11 mouse cellular contexts compared by ENCODE assay signal in the genomic region with DNA sequence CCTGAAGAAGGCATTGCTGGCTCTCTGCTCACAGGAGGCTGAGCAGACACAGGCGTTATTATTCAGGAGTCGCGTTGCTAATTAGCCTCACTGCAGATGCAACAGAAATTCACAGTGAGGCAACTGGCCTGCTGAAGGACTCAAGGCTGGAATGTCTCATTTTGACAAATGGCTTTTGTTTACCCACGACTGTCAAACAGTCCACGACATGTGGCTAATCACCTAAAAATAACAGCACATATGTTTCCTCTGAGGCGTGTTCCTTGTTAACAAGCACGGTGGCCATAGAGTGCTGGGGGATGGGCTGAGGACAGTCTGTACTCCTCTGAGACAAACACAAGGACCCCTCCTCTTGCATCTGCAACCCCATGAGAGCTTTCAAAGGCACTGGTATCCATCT. TPM values are rescaled to one million over a fixed set of nuclear protein-coding genes. Genes with fewer than 3 reads are reported as not detected.
DNase-seq lines count a peak whose midpoint lies in the region; ATAC-seq lines count a peak whose summit lies in the region.
"Had no signal": no experiment of that assay in that cellular context is flagged by ENCODE, and none has a peak within 500 bp of the region (broad histone marks: within the 10 kb centered on the region; RNA-seq: fewer than 3 reads in every experiment).

No protein-coding gene starts in this region.

- H3K4me2 ChIP-seq in forebrain, embryonic 13.5 days = peak overlapping the region; percentile 10; the same call in 1 of the 2 replicates
- H3K4me2 ChIP-seq in forebrain, embryonic 11.5 days (ENCODE audit: low read depth, low read length, severe bottlenecking) = no peak overlapping the region
- no peak overlapping the region for H3K4me2 ChIP-seq in intestine, embryonic 16.5 days (ENCODE audit: low read depth, low read length)
- H3K4me2 ChIP-seq: limb, embryonic 12.5 days had no signal

- no peaks in the 10 kb centered on the region for H3K36me3 ChIP-seq in forebrain, embryonic 13.5 days (ENCODE audit: poor library complexity, severe bottlenecking)
- H3K36me3 ChIP-seq in forebrain, embryonic 11.5 days (ENCODE audit: control insufficient read depth, insufficient read depth, low read length) = no peaks in the 10 kb centered on the region
- no peaks in the 10 kb centered on the region for H3K36me3 ChIP-seq in megakaryocyte, embryonic 14.5 days (replicated peaks; ENCODE audit: low read length)
- H3K36me3 ChIP-seq in embryonic facial prominence, embryonic 10.5 days (replicated peaks) = no peaks in the 10 kb centered on the region
- H3K36me3 ChIP-seq in intestine, embryonic 16.5 days (ENCODE audit: control insufficient read depth, insufficient read depth, low read length) = no peaks in the 10 kb centered on the region
- H3K36me3 ChIP-seq: limb, embryonic 12.5 days had no signal

- H3K4me3 ChIP-seq in forebrain, embryonic 13.5 days = no peak overlapping the region
- no peak overlapping the region for H3K4me3 ChIP-seq in forebrain, embryonic 11.5 days (ENCODE audit: low read depth, low read length)
- peak overlapping the region; percentile 75 for H3K4me3 ChIP-seq in megakaryocyte, embryonic 14.5 days (replicated peaks)
- no peak overlapping the region for H3K4me3 ChIP-seq in embryonic facial prominence, embryonic 10.5 days
- H3K4me3 ChIP-seq in intestine, embryonic 16.5 days (ENCODE audit: low read length) = no peak overlapping the region
- H3K4me3 ChIP-seq: heart, adult 2 months; limb, embryonic 12.5 days had no signal

- H3K9me3 ChIP-seq in forebrain, embryonic 13.5 days (replicated peaks) = no peaks in the 10 kb centered on the region
- no peaks in the 10 kb centered on the region for H3K9me3 ChIP-seq in forebrain, embryonic 11.5 days (ENCODE audit: control insufficient read depth, low read length)
- no peaks in the 10 kb centered on the region for H3K9me3 ChIP-seq in megakaryocyte, embryonic 14.5 days
- no peaks in the 10 kb centered on the region for H3K9me3 ChIP-seq in embryonic facial prominence, embryonic 10.5 days
- H3K9me3 ChIP-seq in intestine, embryonic 16.5 days (ENCODE audit: control insufficient read depth, low read length) = no peaks in the 10 kb centered on the region
- H3K9me3 ChIP-seq: limb, embryonic 12.5 days had no signal

- H3K27ac ChIP-seq in forebrain, embryonic 13.5 days = peak overlapping the region; percentile 51
- no peak overlapping the region for H3K27ac ChIP-seq in forebrain, embryonic 11.5 days (ENCODE audit: low read depth, low read length)
- H3K27ac ChIP-seq in embryonic facial prominence, embryonic 10.5 days (replicated peaks) = no peak overlapping the region
- H3K27ac ChIP-seq in intestine, embryonic 16.5 days (ENCODE audit: low read length) = no peak overlapping the region
- H3K27ac ChIP-seq: heart, adult 2 months; limb, embryonic 12.5 days had no signal

- no peaks in the 10 kb centered on the region for H3K27me3 ChIP-seq in forebrain, embryonic 13.5 days
- H3K27me3 ChIP-seq in forebrain, embryonic 11.5 days (ENCODE audit: control insufficient read depth, insufficient read depth, low read length) = no peaks in the 10 kb centered on the region
- peaks cover 11% of the 10 kb centered on the region for H3K27me3 ChIP-seq in megakaryocyte, embryonic 14.5 days (replicated peaks)
- H3K27me3 ChIP-seq in embryonic facial prominence, embryonic 10.5 days (replicated peaks; ENCODE audit: low read depth, poor library complexity, severe bottlenecking) = no peaks in the 10 kb centered on the region
- H3K27me3 ChIP-seq in intestine, embryonic 16.5 days (replicated peaks; ENCODE audit: control insufficient read depth, insufficient read depth, low read length) = no peaks in the 10 kb centered on the region
- H3K27me3 ChIP-seq: limb, embryonic 12.5 days had no signal

- 10% methylated on average over 7 of the region's 7 CpGs for WGBS in forebrain, embryonic 13.5 days
- 31% methylated on average over 7 of the region's 7 CpGs for WGBS in forebrain, embryonic 11.5 days
- 19% methylated on average over 7 of the region's 7 CpGs for WGBS in embryonic facial prominence, embryonic 10.5 days
- 18% methylated on average over 7 of the region's 7 CpGs for WGBS in intestine, embryonic 16.5 days

- peaks cover 16% of the 10 kb centered on the region for H3K4me1 ChIP-seq in forebrain, embryonic 13.5 days
- peaks cover 3% of the 10 kb centered on the region; the same call in 1 of the 2 replicates for H3K4me1 ChIP-seq in forebrain, embryonic 11.5 days (replicated peaks; ENCODE audit: control insufficient read depth, insufficient read depth, low read length)
- peaks cover 44% of the 10 kb centered on the region for H3K4me1 ChIP-seq in megakaryocyte, embryonic 14.5 days
- H3K4me1 ChIP-seq in embryonic facial prominence, embryonic 10.5 days = peaks cover 15% of the 10 kb centered on the region
- H3K4me1 ChIP-seq in intestine, embryonic 16.5 days (ENCODE audit: control insufficient read depth, insufficient read depth, low read length) = peaks cover 6% of the 10 kb centered on the region

- no peak for DNase-seq in forebrain, embryonic 11.5 days (ENCODE audit: low spot score)
- peak; percentile 26 for DNase-seq in embryonic facial prominence, embryonic 10.5 days (ENCODE audit: low spot score)
- no peak for DNase-seq in left cerebral cortex, adult 9 months (ENCODE audit: low spot score in 2 of 2)
- DNase-seq in left cerebral cortex, postnatal 25 days (ENCODE audit: low spot score in 2 of 2) = no peak
- DNase-seq: cerebellum, adult 9-10 months; heart, adult 2 months had no signal

- intact Hi-C loops in left cerebral cortex, postnatal 25 days (cut with DNase I) = no loop called here

- no peak overlapping the region for H3K9ac ChIP-seq in forebrain, embryonic 13.5 days
- H3K9ac ChIP-seq in forebrain, embryonic 11.5 days (ENCODE audit: low read length) = no peak overlapping the region
- H3K9ac ChIP-seq in intestine, embryonic 16.5 days (ENCODE audit: low read depth, low read length) = no peak overlapping the region
- H3K9ac ChIP-seq: limb, embryonic 12.5 days had no signal

- peak; percentile 88 for ATAC-seq in forebrain, embryonic 13.5 days
- ATAC-seq in forebrain, embryonic 11.5 days (replicated peaks; ENCODE audit: low FRiP score) = no peak
- ATAC-seq in megakaryocyte, adult 5-6 weeks (ENCODE audit: poor library complexity, severe bottlenecking) = no peak
- peak; percentile 53; the same call in 1 of the 2 replicates for ATAC-seq in intestine, embryonic 16.5 days

RNA-seq across cellular contexts. Expression of a gene that starts 41.1 kb away (rescaled TPM):
- 20.0 and 22.8 TPM in 2 replicates for polyA plus RNA-seq in forebrain, embryonic 13.5 days (2015; fragmentation: Nextera tagmentation; extraction: Ambion mirVana)
- polyA plus RNA-seq in forebrain, embryonic 11.5 days (2014; fragmentation: Nextera tagmentation; extraction: Ambion mirVana) = 11.8 and 13.3 TPM in 2 replicates
- 7.9 and 13.0 TPM in 2 replicates for polyA plus RNA-seq in megakaryocyte, embryonic 14.5 days (2012; ENCODE audit: insufficient read depth, low replicate concordance)
- total RNA-seq in megakaryocyte, adult 5-6 weeks (2015) = 0.05 TPM in 1 of 2 replicates, not detected in the other
- 0.04 TPM in 1 of 2 replicates, not detected in the other for total RNA-seq in megakaryocyte, adult 5-6 weeks (2017)
- 5.0 and 6.9 TPM in 2 replicates for polyA plus RNA-seq in embryonic facial prominence, embryonic 10.5 days (2016; fragmentation: Nextera tagmentation; extraction: Ambion mirVana)
- polyA plus RNA-seq in intestine, embryonic 16.5 days (2015; fragmentation: Nextera tagmentation; extraction: Ambion mirVana) = 4.1 and 5.1 TPM in 2 replicates
- 100 to 1,000 TPM; 714 to 786 TPM for total RNA-seq in left cerebral cortex, postnatal 25 days (2021)

RNA-seq across cellular contexts. Expression of a gene that starts 56.4 kb away (rescaled TPM):
- polyA plus RNA-seq in forebrain, embryonic 13.5 days (2015; fragmentation: Nextera tagmentation; extraction: Ambion mirVana) = 108 and 113 TPM in 2 replicates
- polyA plus RNA-seq in forebrain, embryonic 11.5 days (2014; fragmentation: Nextera tagmentation; extraction: Ambion mirVana) = 146 and 152 TPM in 2 replicates
- 57.4 and 77.1 TPM in 2 replicates for polyA plus RNA-seq in megakaryocyte, embryonic 14.5 days (2012; ENCODE audit: insufficient read depth, low replicate concordance)
- total RNA-seq in megakaryocyte, adult 5-6 weeks (2015) = 15.2 and 16.2 TPM in 2 replicates
- 19.6 and 20.6 TPM in 2 replicates for total RNA-seq in megakaryocyte, adult 5-6 weeks (2017)
- polyA plus RNA-seq in embryonic facial prominence, embryonic 10.5 days (2016; fragmentation: Nextera tagmentation; extraction: Ambion mirVana) = 190 and 194 TPM in 2 replicates
- 86.3 and 90.6 TPM in 2 replicates for polyA plus RNA-seq in intestine, embryonic 16.5 days (2015; fragmentation: Nextera tagmentation; extraction: Ambion mirVana)
- total RNA-seq in left cerebral cortex, postnatal 25 days (2021) = 10 to 100 TPM; 33.4 to 35.6 TPM

Comparison
In these comparisons a context has a peak if more than half of its experiments do, and no peak if none do; other contexts are left out.
1. ATAC-seq: peak in forebrain, embryonic 13.5 days (single experiment) and intestine, embryonic 16.5 days (single experiment); none in forebrain, embryonic 11.5 days (single experiment) and megakaryocyte, adult 5-6 weeks (single experiment).